Mouse (Mus musculus): ENCODE measurements around the gene Msn.
"Not testable (repeated sequence)": the region's sequence is repeated elsewhere in the genome, so short reads cannot be mapped to it uniquely, and the experiment has no call there.

Gene Msn

DNA sequence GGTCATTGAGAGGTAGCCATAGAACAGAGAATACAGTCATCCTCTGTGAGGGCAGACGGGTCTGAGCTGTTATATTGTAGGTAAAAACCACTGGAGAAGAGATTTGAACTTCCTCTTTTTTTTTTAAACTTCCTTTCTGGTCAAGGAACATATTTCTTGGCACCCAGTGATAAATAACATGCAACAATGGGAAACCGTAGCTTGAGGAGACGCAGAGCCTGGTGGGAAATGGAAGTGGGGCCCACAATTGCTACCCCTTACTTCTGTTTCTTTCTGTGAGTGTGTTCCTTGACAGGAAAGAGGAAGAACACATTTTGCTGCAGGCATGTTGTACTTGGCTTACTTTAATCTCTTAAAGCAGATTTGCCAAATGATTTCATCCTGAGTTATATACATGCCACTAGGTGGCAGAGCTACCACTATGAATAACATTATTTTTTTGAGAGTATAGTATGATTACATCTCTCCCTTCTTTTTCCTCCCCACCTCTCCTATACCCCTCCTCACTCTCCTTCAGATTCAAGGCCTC lies 49.2 kb downstream of the Msn start:
- DNase-seq (ENCODE audit: low spot score in 2 of 2): no peak

DNA sequence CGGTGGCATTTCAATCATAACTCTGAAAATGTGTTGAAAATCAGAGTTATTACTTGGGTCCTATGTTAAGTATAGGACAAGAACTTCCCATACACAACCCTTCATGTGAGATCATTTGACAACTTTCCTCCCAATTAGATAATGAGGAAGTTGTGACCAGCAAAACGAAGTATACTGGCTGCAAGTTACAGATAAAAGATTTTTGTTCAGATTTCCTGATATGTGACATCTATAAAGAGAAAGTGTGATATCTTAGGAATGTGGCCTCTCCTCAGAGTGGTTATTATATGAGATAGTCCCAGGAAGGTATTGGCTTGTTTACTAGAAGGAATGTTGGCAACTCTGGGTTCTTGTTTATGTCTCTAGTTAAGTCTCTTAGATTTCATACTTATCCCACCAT lies 52.4 kb downstream of the Msn start:
- no peak for DNase-seq (ENCODE audit: low spot score in 2 of 2)

DNA sequence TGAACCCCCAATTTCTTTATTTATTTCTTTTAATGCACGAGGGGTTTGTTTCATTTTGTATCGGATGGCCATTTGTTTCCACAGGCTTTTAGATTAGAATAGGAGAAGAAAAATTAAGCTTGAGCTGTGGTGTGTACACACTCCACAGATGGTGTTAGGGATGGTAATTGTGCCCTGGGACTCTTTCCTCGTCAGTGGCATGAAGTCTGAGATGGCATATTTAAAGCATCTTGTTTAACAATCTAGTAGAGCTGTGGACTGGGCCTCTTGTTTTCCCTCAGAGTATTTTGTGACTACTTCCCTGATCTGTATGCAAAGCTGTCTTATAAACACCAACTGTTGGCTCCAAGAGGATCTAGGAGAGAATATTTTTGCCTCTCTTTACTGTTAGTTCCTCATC lies 57.5 kb downstream of the Msn start:
- DNase-seq (ENCODE audit: low spot score in 2 of 2): no peak

DNA sequence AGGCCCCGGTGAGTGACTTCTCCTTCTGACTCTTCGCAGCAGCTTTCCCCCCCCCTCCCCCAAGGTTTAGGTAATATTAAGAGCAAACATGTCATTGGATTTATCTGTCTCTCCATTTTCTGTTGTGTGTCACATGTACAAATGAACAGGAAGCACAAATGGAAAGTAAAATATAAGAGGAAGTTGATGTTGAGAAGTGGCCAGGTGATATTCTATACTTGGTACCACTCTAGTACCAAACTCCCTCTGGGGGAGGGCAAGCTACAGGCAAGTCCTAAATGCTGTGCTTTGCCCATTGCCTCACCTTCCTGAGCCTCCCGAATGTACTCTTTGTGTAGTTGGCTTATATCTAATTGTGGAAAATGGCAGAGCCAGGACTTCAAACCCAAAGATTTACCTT lies 62.1 kb downstream of the Msn start:
- DNase-seq (ENCODE audit: low spot score in 2 of 2): no peak

DNA sequence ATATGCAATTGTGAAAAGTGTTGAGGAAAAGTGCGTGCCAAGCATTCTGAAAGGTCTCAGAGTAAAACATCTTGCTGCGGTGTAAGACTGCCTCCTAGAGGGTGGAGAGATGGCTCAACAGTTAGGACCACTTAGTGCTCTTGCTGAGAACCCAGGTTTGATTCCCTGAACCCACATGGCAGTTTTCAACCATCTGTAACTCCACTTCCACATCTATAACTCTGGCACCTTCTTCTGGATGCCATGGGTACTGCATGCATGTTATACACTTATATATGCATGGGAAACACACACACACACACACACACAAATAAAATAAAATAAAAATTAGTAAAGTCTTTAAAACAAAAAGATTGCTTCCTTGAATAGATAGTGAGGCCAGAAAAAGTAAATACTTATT lies 66.7 kb downstream of the Msn start:
- DNase-seq (ENCODE audit: low spot score in 2 of 2): no peak

DNA sequence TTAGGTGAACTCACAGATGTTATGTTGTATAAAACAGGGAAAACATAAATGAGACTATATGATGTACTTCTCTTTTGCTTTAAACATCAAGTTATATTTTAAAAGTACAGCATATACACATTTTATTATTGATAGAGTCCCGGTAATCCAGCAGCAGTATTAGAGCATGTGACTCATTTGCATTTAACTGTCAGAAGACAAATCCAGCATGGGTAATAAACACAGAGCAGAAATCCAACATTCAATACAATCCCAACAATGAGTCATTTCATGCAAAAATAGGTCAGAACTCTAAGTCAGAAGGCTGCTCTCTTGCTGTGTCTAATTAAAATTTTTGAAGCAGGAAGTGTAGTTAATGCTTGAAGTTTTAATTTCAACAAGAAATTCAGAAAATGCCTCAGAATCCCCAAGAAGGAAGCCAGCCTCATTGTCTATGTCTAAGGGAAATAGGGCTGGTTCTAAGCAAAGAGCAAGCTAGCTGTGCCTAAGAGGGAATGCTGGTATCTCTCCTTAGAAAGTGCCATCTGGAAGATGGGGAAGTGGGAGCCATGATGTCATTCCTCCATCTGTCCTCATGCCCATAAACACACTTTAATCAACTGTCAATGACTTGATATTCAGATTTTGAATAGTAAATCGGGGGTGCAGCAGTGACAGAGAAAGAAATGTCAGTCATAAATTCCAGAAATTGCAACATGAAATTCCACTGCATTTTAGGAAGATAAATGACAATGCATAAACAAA lies 76.0 kb downstream of the Msn start:
- no peak for DNase-seq (ENCODE audit: low spot score in 2 of 2)

DNA sequence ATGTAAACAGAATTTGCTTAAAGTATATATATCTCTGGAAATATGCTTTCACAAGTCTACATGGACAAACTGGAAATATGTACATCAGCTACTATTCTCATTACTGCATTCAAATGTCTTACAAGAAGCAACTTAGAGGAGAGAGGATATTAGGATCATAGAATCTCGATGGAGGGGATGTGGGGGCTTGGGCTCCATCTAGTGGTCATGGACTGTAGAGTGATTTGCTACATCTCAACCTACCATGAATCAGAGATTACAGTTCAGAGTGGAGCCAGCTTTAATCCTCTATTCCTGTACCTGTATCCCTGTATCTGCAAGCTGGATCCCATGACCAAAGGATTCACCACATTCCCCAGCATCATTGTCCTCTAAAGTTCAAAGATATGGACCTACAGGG lies 82.6 kb downstream of the Msn start:
- DNase-seq (ENCODE audit: low spot score in 2 of 2): peak in 1 of 2 experiments; percentile 16

DNA sequence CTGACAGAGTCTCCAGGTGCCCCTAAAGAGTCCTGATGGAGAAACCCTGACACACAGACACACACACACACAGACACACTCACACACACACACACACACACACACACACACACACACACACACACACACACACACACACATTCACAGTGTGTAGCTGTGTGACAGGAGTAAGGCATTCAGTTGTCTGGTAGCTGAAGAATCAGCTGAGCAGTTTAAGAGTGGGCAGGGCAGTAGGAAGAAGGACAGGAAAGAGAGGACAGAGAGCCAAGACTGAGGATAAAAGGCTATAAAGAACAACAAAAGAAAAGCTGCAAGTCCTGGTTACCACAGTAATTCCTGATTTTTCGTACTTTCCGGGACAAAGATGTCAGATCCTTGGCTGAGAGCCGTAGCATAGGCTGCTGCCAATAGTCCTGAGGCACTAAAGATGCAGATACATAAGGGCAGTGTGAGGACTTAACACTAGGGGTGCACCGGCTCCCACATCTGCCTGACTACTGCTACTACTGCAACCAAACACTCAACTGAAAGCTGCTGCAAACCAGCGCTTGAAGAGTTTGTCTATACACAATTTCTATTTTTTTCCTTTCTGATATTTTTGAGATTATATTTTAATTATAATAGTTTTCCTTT lies 88.4 kb downstream of the Msn start:
- no peak for DNase-seq (ENCODE audit: low spot score in 2 of 2)

DNA sequence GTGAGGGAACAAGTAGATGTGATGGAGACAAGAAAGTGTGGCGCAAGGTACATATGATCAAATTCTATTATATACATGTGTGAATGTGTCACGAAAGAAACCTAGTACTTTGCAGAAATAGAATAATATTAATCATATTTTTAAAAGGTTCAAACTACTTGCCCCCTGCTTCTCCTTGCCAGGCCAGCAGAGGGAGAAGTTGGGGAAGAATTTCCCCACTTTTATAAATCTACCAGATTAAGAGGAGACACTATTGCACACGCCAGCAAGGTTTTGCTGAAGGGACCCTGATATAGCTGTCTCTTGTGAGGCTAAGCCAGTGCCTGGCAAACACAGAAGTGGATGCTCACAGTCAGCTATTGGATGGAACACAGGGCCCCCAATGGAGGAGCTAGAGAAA lies 109.3 kb downstream of the Msn start:
- DNase-seq (ENCODE audit: low spot score in 2 of 2): not testable (repeated sequence)

DNA sequence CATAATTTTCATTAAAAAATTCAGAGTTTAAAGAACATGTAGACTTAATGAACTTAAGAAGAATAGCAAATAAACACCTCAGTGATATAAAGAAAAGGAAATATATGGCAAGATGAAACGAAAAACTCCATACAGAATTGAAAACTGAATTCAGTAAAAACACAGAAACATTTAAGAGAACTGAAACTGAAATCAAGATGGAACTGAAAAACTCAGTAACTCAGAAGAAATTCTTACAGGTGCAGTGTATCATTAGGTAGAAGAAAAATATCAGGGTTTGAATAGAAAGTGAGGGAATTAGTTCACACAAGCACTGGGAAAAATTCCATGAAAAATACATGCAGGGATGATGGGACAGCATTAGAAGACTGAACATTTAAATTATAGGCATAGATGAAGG lies 111.0 kb downstream of the Msn start:
- DNase-seq (ENCODE audit: low spot score in 2 of 2): no peak

DNA sequence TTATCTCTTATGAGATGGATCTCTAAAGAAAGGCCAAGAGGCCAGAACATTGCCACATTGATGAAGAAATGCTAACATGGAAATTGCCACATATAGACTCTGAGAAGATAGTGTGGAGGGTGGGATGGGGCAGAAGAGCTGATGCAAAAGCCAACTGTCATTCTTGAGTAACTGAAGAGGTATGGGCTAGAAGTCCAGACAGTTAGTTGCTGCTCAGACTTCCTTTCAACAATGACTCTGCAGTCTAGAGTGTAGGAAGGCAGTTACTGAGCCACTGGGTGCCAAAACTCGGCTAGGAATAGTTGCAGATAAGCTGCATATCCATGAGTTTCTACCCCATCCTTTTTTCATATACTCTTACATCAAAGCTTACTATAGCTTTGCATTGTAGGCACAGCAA lies 122.2 kb downstream of the Msn start:
- DNase-seq (ENCODE audit: low spot score in 2 of 2): no peak

All from frontal cortex, postnatal 10 days (tissue).